Mouse (Mus musculus): ENCODE measurements around the gene Gatad2b.

DNA sequence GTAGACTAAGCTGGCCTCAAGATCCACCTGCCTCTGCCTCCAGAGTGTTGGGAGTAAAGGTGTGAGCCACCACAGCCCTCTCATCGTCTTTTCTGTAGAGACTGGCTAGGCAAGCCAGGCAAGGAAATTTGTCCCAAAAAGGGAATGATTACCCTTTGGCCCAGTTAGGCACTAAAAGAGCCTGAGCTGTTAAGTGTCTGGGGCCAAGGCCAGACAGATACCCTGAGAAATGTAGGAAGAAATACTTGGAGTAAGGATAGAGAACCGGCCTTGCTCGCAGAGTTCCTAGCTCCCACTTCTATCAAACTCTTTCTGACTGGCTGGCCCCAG, 45.4 kb upstream of the Gatad2b start:
- TF ChIP-seq CTCF (conservative IDR thresholded peaks at IDR 0.05; ENCODE audit: low read length) = no peak
- TF ChIP-seq NANOG (IDR thresholded peaks at IDR 0.05; ENCODE audit: borderline replicate concordance, low read length) = no peak
